Mouse (Mus musculus) gastrocnemius, adult 2 months (tissue): ENCODE measurements around the gene Zfp626. TPM values are rescaled to one million over a fixed set of nuclear protein-coding genes. Genes with fewer than 3 reads are reported as not detected.
A peak's percentile ranks its signal among the peaks of the same experiment; 100 is the strongest.
"Not testable (repeated sequence)": the region's sequence is repeated elsewhere in the genome, so short reads cannot be mapped to it uniquely, and the experiment has no call there.

Source experiments
- DNase-seq: peaks from one replicate; pipeline ENCODE4 v3.0.0; 2022
- H3K27ac ChIP-seq: fragments of 200-600 bp; 2 replicates; pipeline ENCODE4 v1.8.1; 2022; ENCODE audit warnings: mild to moderate bottlenecking
- H3K4me3 ChIP-seq: fragments of 200-600 bp; 2 replicates; pipeline ENCODE4 v1.8.1; 2022; ENCODE audit warnings: mild to moderate bottlenecking, moderate library complexity
- CTCF ChIP-seq: fragments of 200-600 bp; IDR thresholded peaks from 2 replicates; pipeline ENCODE4 v1.8.1; 2022; ENCODE audit warnings: antibody characterized with exemption, mild to moderate bottlenecking, moderate library complexity
- intact Hi-C: fragments of 180-260 bp; cut with DNase I; formaldehyde crosslinking; loops from one replicate; pipeline ENCODE4 v1.15.1; 2025
- long read RNA-seq, 2 experiments: library from polyadenylated mRNA; stranded (forward); transcript quantifications; one replicate each; pipeline ENCODE4 v2.0.0; 2021
- total RNA-seq, 2 experiments: library from RNA; stranded (reverse); gene quantifications; 2 replicates each; pipeline ENCODE4 v1.2.3; 2021

Zfp626 gene
- 1 to 10 TPM; 4.0 to 5.0 TPM for total RNA-seq
- long read RNA-seq, experiment 1 = 0 reads
- long read RNA-seq, experiment 2 = 0 reads

- not testable (repeated sequence) for H3K4me3 ChIP-seq, H3K27ac ChIP-seq, DNase-seq
- intact Hi-C loops = loop anchor here (10.0 kb wide), 1 partner anchor 72 kb away; the partner anchor contains the start of gene Zfp60
These were observed at the start of gene Zfp626 for GRCm38 (mm10) chr7:27806896-27807295. Gene Zfp626, plus strand, starts transcription at chr7:27807196.

DNA sequence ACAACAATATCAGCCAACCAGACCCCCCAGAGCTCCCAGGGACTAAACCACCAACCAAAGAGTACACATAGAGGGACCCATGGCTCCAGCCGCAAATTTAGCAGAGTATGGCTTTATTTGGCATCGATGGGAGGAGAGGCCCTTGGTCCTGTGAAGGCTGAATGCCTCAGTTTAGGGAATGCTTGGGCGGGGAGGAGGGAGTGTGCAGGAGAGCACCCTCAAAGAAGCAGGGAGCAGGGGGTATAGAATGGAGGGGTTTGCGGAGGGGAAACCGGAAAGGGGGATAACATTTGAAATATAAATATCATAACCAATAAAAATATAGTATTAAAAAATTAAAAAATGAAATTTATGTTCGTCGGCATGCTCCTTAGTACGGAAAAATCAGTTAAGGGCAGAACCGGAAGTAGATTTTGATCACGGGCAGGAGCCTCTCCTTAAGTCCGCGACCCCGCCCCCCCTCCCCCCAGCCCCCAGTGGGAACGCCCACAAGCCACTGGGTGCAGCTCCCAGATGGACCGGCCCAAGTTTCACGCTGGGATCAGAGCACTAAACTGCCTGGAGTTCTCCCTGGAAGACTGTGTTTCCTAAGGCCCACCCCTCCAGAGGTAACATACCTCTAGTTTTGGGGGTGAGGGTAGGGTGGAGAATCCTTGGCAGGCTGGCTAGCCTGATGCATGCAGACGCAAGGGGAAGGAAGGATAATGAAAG, 41.7 kb upstream of the Zfp626 start:
- intact Hi-C loops = no loop called here
- no peak for DNase-seq
- no peak for TF ChIP-seq CTCF
- Histone ChIP-seq H3K27ac (no peak overlapping the region), H3K4me3 (peak overlapping the region; percentile 23; the same call in 1 of the 2 replicates)

DNA sequence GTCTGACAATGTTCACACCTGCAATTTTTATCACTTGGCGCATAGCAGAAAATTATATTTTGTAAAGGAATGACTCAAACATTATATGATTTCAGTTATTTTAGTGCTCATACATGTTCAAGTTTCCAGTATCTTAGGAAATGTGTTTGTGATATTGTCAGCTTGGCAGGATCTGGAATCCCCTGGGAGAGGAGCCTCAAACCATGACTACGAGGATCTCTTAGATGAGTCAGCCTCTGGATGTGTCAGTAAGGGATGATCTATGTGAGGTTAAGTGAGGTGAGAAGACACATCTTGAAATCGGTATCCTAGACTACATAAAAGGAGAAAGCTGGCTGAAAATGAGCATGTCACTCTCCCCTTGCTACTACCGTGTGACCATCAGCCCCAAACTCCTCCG, 17.7 kb upstream of the Zfp626 start:
- no peak for TF ChIP-seq CTCF
- Histone ChIP-seq H3K27ac (no peak overlapping the region), H3K4me3 (no peak overlapping the region)
- DNase-seq = peak; percentile 23
- intact Hi-C loops = no loop called here

DNA sequence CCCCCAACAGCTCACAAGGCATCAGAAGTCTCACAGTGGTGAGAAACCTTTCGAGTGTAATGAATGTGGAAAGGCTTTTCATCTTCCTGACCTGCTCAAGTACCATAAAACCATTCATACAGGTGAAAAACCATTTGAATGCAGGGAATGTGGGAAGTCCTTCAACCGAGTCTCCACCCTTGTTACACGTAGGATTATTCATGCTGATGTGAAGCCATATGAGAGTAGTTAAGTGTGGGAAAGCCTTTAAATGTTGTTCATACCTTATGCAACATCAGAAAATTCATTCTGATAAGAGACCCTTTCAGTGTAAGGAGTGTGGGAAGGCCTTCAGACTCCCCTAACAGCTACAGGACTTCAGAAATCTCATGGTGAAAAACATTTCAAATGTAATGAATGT, 13.1 kb upstream of the Zfp626 start:
- H3K27ac ChIP-seq, H3K4me3 ChIP-seq, DNase-seq, intact Hi-C loops: not testable (repeated sequence)

GRCm38 (mm10) chr7:27794566-27794965, 12.4 kb upstream of the Zfp626 start:
- no peak overlapping the region for H3K27ac ChIP-seq
- intact Hi-C loops = no loop called here
- no peak overlapping the region for H3K4me3 ChIP-seq
- no peak for TF ChIP-seq CTCF
- DNase-seq = no peak

GRCm38 (mm10) chr7:27797906-27798811, 8.8 kb upstream of the Zfp626 start:
- DNase-seq = no peak
- TF ChIP-seq CTCF = no peak
- Histone ChIP-seq H3K27ac (no peak overlapping the region), H3K4me3 (no peak overlapping the region)
- intact Hi-C loops = no loop called here

GRCm38 (mm10) chr7:27801137-27801536, 5.9 kb upstream of the Zfp626 start:
- intact Hi-C loops = loop anchor here (10.0 kb wide), 1 partner anchor 66 kb away; the partner anchor contains the start of gene Zfp60
- Histone ChIP-seq H3K27ac (no peak overlapping the region), H3K4me3 (no peak overlapping the region)
- TF ChIP-seq CTCF = peak; percentile 28; the same call in 1 of the 2 replicates
- DNase-seq = no peak

- TF ChIP-seq CTCF = no peak
- Histone ChIP-seq H3K4me3 (no peak overlapping the region), H3K27ac (no peak overlapping the region)
- no peak for DNase-seq
- intact Hi-C loops = loop anchor here (10.0 kb wide), 1 partner anchor 68 kb away; the partner anchor contains the start of gene Zfp60
These were observed 4.0 kb upstream of the Zfp626 start for GRCm38 (mm10) chr7:27802986-27803385.

- Histone ChIP-seq H3K27ac (peak overlapping the region; percentile 87), H3K4me3 (peak overlapping the region; percentile 77)
- peak; percentile 83 for DNase-seq
- intact Hi-C loops = loop anchor here (10.0 kb wide), 1 partner anchor 70 kb away; the partner anchor contains the start of gene Zfp60
- no peak for TF ChIP-seq CTCF
These were observed 2.5 kb upstream of the Zfp626 start for GRCm38 (mm10) chr7:27804297-27805030.

DNA sequence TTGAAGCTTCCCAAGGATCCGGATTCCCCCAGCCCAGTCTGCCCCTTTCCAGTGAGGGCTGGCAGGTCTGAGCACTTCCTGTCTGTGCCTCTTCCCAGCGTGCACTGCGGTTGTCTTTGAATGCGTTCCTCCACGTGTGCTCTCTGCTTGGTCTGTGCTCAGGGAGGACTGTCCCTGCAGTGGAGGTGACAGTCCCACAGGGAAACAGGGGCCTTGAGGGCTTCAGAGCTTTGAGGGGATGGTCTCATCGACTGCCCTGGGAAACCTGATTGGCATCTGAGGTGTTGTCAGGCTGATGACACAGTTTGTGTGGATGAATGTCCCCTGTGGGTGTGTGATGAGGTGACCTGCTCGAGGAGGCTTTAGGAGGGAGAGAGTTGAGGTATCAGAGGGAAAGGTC, 309 bp downstream of the Zfp626 start:
- not testable (repeated sequence) for H3K4me3 ChIP-seq, H3K27ac ChIP-seq, DNase-seq
- intact Hi-C loops = loop anchor here (10.0 kb wide), 1 partner anchor 73 kb away; the partner anchor contains the start of gene Zfp60

GRCm38 (mm10) chr7:27818526-27819110, 11.6 kb downstream of the Zfp626 start:
- intact Hi-C loops = no loop called here
- no peak for TF ChIP-seq CTCF
- no peak for DNase-seq

DNA sequence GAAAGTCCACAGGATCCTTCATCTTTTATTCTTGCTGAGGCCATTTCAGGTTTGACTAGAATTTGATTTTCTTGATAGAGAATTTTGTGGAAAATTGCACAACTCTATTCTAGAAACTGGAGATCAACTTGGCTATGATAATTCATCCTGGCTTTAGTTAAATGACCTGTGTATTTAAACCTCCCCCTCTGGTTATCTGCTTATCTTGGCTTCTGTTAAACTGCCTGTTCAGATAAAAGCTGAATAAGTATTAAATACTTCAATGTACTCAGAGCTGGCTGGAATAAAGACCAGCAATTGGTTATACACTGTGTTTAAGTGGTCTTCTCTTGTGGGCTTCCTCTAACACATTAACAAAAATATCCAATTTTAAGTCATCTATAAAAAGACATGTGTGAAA, 15.6 kb downstream of the Zfp626 start:
- intact Hi-C loops = no loop called here
- no peak overlapping the region for H3K27ac ChIP-seq
- no peak for TF ChIP-seq CTCF
- DNase-seq = no peak
- no peak overlapping the region for H3K4me3 ChIP-seq

More at GRCm38 (mm10) chr7:27818526-27819110, 11.6 kb downstream of the Zfp626 start:
- H3K27ac ChIP-seq = no peak overlapping the region
- H3K4me3 ChIP-seq = no peak overlapping the region
